Mouse (Mus musculus) heart, embryonic 16.5 days (tissue): ENCODE results near the gene AI481877. TPM values are rescaled to one million over a fixed set of nuclear protein-coding genes. Genes with fewer than 3 reads are reported as not detected.
A peak's percentile ranks its signal among the peaks of the same experiment; 100 is the strongest.

Source experiments
- ATAC-seq: fragments of 200-750 bp; cut with Nextera tagmentation; replicated peaks from 2 replicates; pipeline ENCODE4 v1.8.0; 2017; ENCODE audit warnings: moderate number of reproducible peaks; ENCODE audit not compliant: insufficient read depth, low FRiP score; ENCODE audit errors: extremely low read depth
- H3K27ac ChIP-seq: fragments of 300-500 bp; sonication (generic); 2 replicates; pipeline ENCODE4 v1.5.1; 2014; ENCODE audit warnings: mild to moderate bottlenecking, low read length, control low read depth, moderate library complexity
- H3K27me3 ChIP-seq: fragments of 300-500 bp; sonication (generic); 2 replicates; pipeline ENCODE4 v1.6.1; 2014; ENCODE audit warnings: low read length, mixed read lengths; ENCODE audit not compliant: control insufficient read depth, insufficient read depth
- H3K36me3 ChIP-seq: fragments of 300-500 bp; sonication (generic); 2 replicates; pipeline ENCODE4 v1.6.1; 2014; ENCODE audit not compliant: control insufficient read depth, insufficient read depth
- H3K4me1 ChIP-seq: fragments of 300-500 bp; sonication (generic); 2 replicates; pipeline ENCODE4 v1.6.1; 2014; ENCODE audit warnings: low read length, mixed read lengths; ENCODE audit not compliant: control insufficient read depth, insufficient read depth
- H3K4me2 ChIP-seq: fragments of 300-500 bp; sonication (generic); 2 replicates; pipeline ENCODE4 v1.6.1; 2014; ENCODE audit warnings: low read depth, mild to moderate bottlenecking, control low read depth, low read length
- H3K4me3 ChIP-seq: fragments of 300-500 bp; sonication (generic); 2 replicates; pipeline ENCODE4 v1.5.1; 2014; ENCODE audit warnings: mild to moderate bottlenecking, control low read depth, low read length
- H3K9ac ChIP-seq: fragments of 300-500 bp; sonication (generic); 2 replicates; pipeline ENCODE4 v1.6.1; 2014; ENCODE audit warnings: low read length, control low read depth
- H3K9me3 ChIP-seq: fragments of 300-500 bp; sonication (generic); replicated peaks from 2 replicates; pipeline ENCODE4 v1.6.1; 2016; ENCODE audit warnings: low read length; ENCODE audit not compliant: control insufficient read depth
- WGBS: fragments of 180-500 bp; shearing (Covaris S2); extraction: QIAGEN DNeasy Blood & Tissue Kit; methylation state at CpG from one replicate; pipeline ENCODE4 v1.1.7; 2014; 5-methylcytosine and 5-hydroxymethylcytosine counted together
- polyA plus RNA-seq: library from polyadenylated mRNA; unstranded; fragments of >200 nt; fragmentation: Nextera tagmentation; extraction: Ambion mirVana; gene quantifications from 2 replicates; pipeline ENCODE4 v1.2.1, GENCODE M21; 2015

Gene AI481877
- polyA plus RNA-seq, 1 experiment from 2014 or later, result not detected

DNA sequence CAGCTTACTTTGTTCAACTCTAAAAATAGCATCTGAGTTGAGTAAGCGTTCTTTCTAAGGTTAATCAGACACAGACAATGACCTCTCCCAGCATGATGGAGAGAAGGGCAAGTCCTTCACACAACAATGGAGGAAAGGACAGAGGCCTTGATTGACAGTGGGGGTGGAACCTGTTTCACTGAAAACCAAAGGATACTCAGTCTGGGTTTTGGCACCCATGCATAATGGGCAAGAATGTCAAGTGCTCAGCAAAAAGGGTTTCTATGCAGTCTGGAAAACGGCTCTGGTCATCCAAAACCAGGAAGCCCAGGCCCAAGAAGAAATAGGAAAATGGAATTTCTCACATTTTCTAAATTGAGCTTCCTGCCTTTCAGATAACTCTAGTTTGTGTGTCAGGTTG is 33.8 kb upstream of the AI481877 start:
- no peaks in the 10 kb centered on the region for H3K36me3 ChIP-seq
- H3K9me3 ChIP-seq, result no peaks in the 10 kb centered on the region
- H3K4me1 ChIP-seq, result peaks cover 14% of the 10 kb centered on the region
- H3K4me3 ChIP-seq, result no peak overlapping the region
- no peak overlapping the region for H3K4me2 ChIP-seq
- no peak overlapping the region for H3K27ac ChIP-seq
- no peak overlapping the region for H3K9ac ChIP-seq
- WGBS, result 32% methylated on average over 2 of the region's 2 CpGs
- no peaks in the 10 kb centered on the region for H3K27me3 ChIP-seq
- no peak for ATAC-seq

DNA sequence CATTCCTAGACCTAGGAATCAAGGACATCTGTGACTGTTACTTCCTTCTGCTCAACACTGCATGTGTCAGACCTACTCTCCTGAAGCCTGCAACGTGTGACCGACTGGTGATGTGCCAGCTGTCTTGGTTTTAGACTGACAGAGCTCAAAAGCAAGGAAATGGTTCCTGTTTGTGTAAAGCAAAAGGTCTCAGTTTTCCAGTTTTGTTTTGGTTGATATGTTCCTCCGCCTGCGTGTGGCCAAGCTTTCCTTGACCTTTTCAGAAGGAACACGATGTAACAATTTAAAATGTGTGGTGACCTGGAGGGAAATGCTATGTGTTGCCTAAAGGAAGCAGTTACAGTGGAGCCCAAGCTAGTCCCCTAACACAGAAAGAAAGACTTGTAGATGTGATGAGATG is 31.2 kb upstream of the AI481877 start:
- Histone ChIP-seq H3K27ac (no peak overlapping the region), H3K9ac (no peak overlapping the region), H3K4me3 (no peak overlapping the region), H3K9me3 (no peaks in the 10 kb centered on the region), H3K4me1 (peaks cover 12% of the 10 kb centered on the region), H3K36me3 (no peaks in the 10 kb centered on the region), H3K4me2 (no peak overlapping the region), H3K27me3 (no peaks in the 10 kb centered on the region)
- ATAC-seq, result no peak
- WGBS, result 70% methylated on average over 5 of the region's 5 CpGs

DNA sequence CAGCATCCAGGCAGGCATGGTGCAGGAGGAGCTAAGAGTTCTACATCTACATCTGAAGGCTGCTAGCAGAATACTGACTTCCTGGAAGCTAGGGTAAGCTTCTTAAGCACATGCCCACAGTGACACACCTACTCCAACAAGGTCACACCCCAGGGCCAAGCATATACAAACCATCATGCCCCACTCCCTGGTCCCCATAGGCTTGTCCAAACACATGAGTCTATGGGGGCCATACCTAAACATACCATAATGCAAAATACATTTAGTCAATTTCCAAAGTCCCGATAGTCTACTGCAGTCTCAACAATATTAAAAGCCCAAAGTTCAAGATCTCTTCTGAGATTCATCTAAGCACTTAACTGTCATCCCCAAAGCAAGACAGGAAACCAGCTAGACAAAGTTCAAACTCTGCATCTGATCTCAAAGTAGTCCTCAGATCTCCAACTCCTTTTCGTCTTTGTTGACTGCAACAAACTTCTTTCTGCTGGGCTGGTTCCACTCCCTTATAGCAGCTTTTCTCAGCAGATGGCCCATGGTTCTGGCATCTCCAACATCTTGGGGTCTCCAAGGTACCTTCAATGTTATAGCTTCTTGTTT is 28.6 kb upstream of the AI481877 start:
- 89% methylated on average over 2 of the region's 2 CpGs for WGBS
- ATAC-seq, result no peak
- no peaks in the 10 kb centered on the region for H3K4me1 ChIP-seq
- no peaks in the 10 kb centered on the region for H3K36me3 ChIP-seq
- no peak overlapping the region for H3K4me3 ChIP-seq
- no peaks in the 10 kb centered on the region for H3K9me3 ChIP-seq
- H3K27ac ChIP-seq, result no peak overlapping the region
- no peak overlapping the region for H3K4me2 ChIP-seq
- H3K9ac ChIP-seq, result no peak overlapping the region
- no peaks in the 10 kb centered on the region for H3K27me3 ChIP-seq

DNA sequence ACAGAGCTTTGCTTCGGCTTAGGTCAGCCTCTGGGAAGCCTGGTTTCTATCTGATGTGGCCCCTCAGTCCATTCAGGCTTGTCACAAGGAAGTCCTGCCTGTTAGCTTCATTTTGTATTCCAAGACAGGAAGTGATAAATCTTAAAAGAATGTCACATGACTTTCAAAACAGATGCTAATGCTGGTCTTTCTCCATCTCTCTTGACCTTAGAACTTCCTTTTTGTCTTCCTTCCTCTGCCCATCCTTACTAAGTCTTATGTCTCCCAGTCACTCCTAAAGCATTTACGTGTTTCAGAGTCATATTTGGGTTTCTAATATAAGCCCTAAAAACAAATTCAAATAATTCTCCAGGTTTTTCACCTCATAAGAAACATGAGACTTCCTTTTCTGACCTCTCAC is 25.3 kb upstream of the AI481877 start:
- ATAC-seq, result no peak
- Histone ChIP-seq H3K27me3 (no peaks in the 10 kb centered on the region), H3K4me3 (no peak overlapping the region), H3K4me2 (no peak overlapping the region), H3K9ac (no peak overlapping the region), H3K27ac (no peak overlapping the region), H3K4me1 (no peaks in the 10 kb centered on the region), H3K9me3 (no peaks in the 10 kb centered on the region), H3K36me3 (no peaks in the 10 kb centered on the region)
- 60% methylated on average over 2 of the region's 2 CpGs for WGBS

DNA sequence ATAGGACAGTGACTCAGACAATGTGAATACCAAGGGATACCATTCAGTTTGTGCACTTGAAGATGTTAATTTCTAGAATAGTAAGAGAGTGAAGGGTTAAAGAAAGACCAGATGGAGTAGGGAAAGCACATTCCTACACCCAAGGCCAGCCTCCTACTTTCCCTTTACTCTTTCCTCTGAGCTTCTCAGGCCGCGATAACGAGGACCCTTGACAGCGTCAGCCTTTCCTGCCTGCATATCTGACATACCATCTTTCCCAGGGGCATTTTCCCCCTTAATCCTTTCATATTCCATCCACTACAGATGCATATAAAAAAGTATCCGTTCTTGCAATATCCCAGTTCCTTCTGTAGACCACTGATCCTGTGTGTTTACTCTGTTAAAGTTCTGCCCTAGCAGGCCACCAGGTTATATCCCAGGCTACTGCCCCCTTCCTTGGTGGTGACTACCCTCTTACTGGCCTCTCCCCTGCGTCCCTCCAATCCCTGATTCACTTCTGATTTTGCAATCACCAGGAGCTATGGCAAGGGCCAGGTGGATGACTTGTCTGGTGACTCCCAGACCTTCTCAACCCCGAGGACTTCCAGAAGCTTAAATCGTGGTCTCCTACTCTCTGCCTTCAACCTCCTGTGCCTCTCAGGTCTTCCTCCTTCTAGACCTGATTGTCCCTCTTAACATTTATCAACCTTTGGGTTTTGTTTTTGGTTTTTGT is 22.3 kb upstream of the AI481877 start:
- Histone ChIP-seq H3K9ac (no peak overlapping the region), H3K27ac (no peak overlapping the region), H3K4me3 (no peak overlapping the region), H3K36me3 (no peaks in the 10 kb centered on the region), H3K27me3 (no peaks in the 10 kb centered on the region), H3K4me1 (peaks cover 11% of the 10 kb centered on the region), H3K4me2 (no peak overlapping the region), H3K9me3 (no peaks in the 10 kb centered on the region)
- 50% methylated on average over 8 of the region's 8 CpGs for WGBS
- ATAC-seq, result no peak

DNA sequence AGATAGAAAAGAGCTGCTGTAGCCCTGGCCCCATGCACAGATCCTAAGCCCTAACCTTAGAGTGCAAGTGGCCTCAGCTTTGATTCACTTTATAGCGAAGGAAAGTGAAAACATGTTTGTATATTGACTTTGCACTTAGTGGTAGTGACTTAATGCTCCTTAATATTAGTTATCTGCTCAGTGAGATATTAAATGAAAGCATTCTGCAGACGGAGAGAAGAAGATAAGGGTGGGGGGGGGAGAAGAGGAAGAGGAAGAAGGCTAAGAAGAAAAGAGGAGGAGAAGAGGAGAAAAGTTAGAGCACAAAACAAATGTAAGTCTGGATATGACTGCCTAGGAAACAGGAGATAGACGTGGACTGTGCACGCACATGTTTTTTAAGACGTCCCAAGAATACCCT is 21.5 kb upstream of the AI481877 start:
- no peak overlapping the region for H3K9ac ChIP-seq
- no peaks in the 10 kb centered on the region for H3K9me3 ChIP-seq
- no peak overlapping the region for H3K4me3 ChIP-seq
- 78% methylated on average over 5 of the region's 5 CpGs for WGBS
- H3K4me2 ChIP-seq, result no peak overlapping the region
- ATAC-seq, result no peak
- peaks cover 11% of the 10 kb centered on the region for H3K4me1 ChIP-seq
- no peaks in the 10 kb centered on the region for H3K36me3 ChIP-seq
- H3K27me3 ChIP-seq, result no peaks in the 10 kb centered on the region
- no peak overlapping the region for H3K27ac ChIP-seq

DNA sequence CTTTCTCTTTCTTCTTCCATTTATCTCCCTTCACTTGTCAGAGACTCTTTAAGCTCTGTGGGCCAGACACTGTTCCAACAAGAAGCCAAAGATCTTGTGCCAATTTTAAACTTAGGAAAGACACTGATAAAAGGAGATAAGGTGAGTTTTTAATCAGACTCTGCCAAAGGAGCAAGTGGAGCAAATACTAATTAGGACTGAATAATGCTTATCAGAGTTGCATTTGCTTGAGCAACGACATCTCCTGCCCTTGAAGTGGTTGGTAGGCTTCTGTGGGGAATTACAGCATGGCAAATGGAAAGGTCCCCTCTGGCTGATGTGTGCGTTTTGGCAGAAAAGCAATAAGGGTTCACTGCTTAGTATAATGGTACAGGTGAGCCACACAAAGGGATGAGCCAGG is 18.9 kb upstream of the AI481877 start:
- no peaks in the 10 kb centered on the region for H3K36me3 ChIP-seq
- H3K4me2 ChIP-seq, result no peak overlapping the region
- H3K9me3 ChIP-seq, result no peaks in the 10 kb centered on the region
- H3K9ac ChIP-seq, result no peak overlapping the region
- no peak overlapping the region for H3K27ac ChIP-seq
- H3K4me1 ChIP-seq, result peaks cover 11% of the 10 kb centered on the region
- WGBS, result 46% methylated on average over 2 of the region's 2 CpGs
- H3K4me3 ChIP-seq, result no peak overlapping the region
- no peak for ATAC-seq
- H3K27me3 ChIP-seq, result no peaks in the 10 kb centered on the region

DNA sequence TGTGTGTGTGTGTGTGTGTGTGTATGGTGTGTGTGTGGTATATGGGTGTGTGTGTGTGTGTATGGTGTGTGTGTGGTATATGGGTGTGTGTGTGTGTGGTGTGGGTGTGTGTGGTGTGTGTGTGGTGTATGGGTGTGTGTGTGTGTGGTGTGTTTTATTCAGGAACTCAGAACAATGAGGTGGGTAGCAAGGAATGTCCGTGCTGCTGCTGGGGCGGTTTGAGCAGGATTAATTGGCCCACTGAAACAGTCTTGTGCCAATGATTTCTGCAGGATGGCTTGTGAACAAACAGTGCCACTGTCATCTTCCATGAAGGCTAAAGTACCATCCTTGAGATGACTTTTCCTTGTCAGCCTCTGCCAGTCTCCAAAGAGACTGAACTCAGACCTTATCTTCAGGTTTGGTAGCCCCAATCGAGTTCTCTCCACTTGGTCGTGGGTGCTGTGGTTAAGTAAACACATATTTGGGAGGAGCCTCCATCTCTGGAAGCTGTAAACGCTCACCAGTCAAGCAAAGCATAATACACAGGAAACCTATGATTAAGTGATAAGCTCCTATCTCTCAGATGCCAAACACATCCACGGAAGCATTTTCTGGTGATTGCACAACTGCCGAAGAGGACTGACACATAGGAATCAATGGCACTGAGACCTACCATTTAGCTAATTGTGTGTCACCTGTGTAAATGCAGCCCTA is 18.3 kb upstream of the AI481877 start:
- H3K4me3 ChIP-seq, result no peak overlapping the region
- H3K36me3 ChIP-seq, result no peaks in the 10 kb centered on the region
- no peaks in the 10 kb centered on the region for H3K27me3 ChIP-seq
- H3K9ac ChIP-seq, result no peak overlapping the region
- ATAC-seq, result peak; percentile 49; the same call in 1 of the 2 replicates
- H3K27ac ChIP-seq, result no peak overlapping the region
- H3K9me3 ChIP-seq, result no peaks in the 10 kb centered on the region
- H3K4me2 ChIP-seq, result no peak overlapping the region
- 29% methylated on average over 7 of the region's 7 CpGs for WGBS
- peaks cover 11% of the 10 kb centered on the region for H3K4me1 ChIP-seq

DNA sequence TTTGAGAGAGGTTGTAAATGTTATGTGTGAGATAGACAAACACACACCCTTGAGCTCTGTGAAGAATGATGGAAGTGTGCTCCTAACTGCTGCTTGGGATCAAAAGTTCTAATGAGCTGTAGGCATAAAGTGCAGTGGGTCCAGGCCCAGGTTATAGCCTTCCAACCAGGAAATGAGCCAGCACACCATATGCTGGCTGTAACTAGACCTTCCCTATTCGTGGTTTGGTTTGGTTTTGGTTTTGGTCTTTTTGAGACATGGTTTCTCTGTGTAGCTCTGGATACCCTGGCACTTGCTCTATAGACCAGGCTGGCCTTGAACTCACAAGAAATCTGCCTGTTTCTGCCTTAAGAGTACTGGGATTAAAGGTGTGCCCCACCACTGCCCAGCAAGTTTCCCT is 13.2 kb upstream of the AI481877 start:
- Histone ChIP-seq H3K4me2 (no peak overlapping the region), H3K27me3 (no peaks in the 10 kb centered on the region), H3K4me3 (no peak overlapping the region), H3K9ac (no peak overlapping the region), H3K4me1 (no peaks in the 10 kb centered on the region), H3K27ac (no peak overlapping the region), H3K36me3 (no peaks in the 10 kb centered on the region), H3K9me3 (no peaks in the 10 kb centered on the region)
- WGBS, result 70% methylated on average over 1 of the region's 1 CpGs
- ATAC-seq, result no peak
